Mouse (Mus musculus): ENCODE measurements around the gene Phactr2.

DNA sequence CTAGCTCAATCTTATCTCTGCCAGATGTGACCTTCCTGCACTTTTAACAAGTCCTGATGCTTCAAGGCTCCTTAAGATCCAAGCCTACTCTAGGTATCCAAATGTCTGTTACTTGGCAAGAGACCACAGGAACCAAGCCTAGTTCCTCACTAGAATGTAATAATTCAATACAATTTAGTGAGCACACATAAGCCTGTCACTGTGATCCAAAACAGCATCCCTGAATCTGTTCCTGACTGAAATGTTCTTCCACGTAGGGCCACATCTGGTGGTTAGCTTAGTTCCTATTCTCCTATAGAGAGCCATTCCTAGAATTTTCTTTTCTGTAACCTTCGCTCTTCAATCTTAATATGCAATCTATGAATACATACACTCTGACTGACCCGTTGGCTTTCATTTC lies 287.5 kb downstream of the Phactr2 start:
- TF ChIP-seq CTCF (IDR thresholded peaks at IDR 0.05) (no peak), EP300 (IDR thresholded peaks at IDR 0.05) (no peak)

Measured in lung, postnatal 0 days (tissue).